Mouse (Mus musculus) frontal cortex, adult 2 months (tissue): ENCODE measurements around the gene Pramel3. TPM values are rescaled to one million over a fixed set of nuclear protein-coding genes. Genes with fewer than 3 reads are reported as not detected.
"Not testable (repeated sequence)": the region's sequence is repeated elsewhere in the genome, so short reads cannot be mapped to it uniquely, and the experiment has no call there.

Source experiments
- DNase-seq, 2 experiments: peaks; one replicate each; pipeline ENCODE4 v3.0.0; 2022; ENCODE audit warnings: low spot score in 1 of 2; ENCODE audit errors: extremely low spot score in 1 of 2
- polyA plus RNA-seq: library from polyadenylated mRNA; depleted of rRNA; stranded (reverse); fragments of >200 nt; gene quantifications from 2 replicates; pipeline ENCODE4 v1.2.3, GENCODE M21; 2012; rRNA removed

Gene Pramel3
- 0.02 TPM in 1 of 2 replicates, not detected in the other for polyA plus RNA-seq

GRCm38 (mm10) chrX:135302007-135302406 lies at the start of gene Pramel3:
Pramel3 (plus strand) TSS chrX:135302307.
- DNase-seq: not testable (repeated sequence)

DNA sequence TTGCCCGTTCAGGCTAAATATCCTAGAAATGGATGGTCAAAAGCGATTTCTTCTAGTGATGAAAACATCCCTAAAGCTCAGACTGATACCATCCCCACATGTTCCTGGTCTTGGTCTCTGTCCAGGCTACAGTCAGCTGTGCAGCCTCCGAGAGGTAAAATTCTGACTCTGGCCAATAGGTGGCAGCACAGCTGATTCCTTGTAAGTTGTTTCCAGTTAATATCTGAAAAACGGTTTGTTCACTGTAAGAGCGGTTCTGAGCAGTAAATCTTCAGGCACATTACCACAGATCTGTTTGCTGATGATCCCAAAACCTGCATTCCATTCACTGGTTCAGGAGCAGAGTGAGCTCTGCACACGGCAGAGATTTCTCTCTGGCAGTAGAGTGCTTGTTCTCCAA lies 58.6 kb downstream of the Pramel3 start:
- DNase-seq: not testable (repeated sequence)

GRCm38 (mm10) chrX:135361943-135362342 lies 59.8 kb downstream of the Pramel3 start:
- DNase-seq: not testable (repeated sequence)

Other genes with a start within 250 kb of the Pramel3 start
- gene Gm15023, start 124.7 kb upstream of the Pramel3 start, polyA plus RNA-seq: 0.02 TPM in 1 of 2 replicates, not detected in the other
- gene Tceal6, start 91.6 kb upstream of the Pramel3 start, polyA plus RNA-seq: 134 and 155 TPM in 2 replicates
- 0.10 TPM in 1 of 2 replicates, not detected in the other for gene Gm5128, start 71.0 kb downstream of the Pramel3 start, polyA plus RNA-seq
- gene Gm7903, start 131.5 kb downstream of the Pramel3 start, polyA plus RNA-seq: 0.04 TPM in 1 of 2 replicates, not detected in the other
- not detected in 2 replicates for gene AV320801, start 192.3 kb downstream of the Pramel3 start, polyA plus RNA-seq